Mouse (Mus musculus) layer of hippocampus, postnatal 25 days (tissue): ENCODE data around the gene Ltf. TPM values are rescaled to one million over a fixed set of nuclear protein-coding genes. Genes with fewer than 3 reads are reported as not detected.

Experiments
- DNase-seq, 2 experiments: peaks; one replicate each; pipeline ENCODE4 v3.0.0; 2022; ENCODE audit warnings: mixed read lengths in 2 of 2, low spot score in 1 of 2; ENCODE audit errors: extremely low spot score in 1 of 2
- total RNA-seq, 2 experiments: library from RNA; stranded (reverse); gene quantifications; 2 replicates each; pipeline ENCODE4 v1.2.3; 2021

Ltf gene
- total RNA-seq, 2 experiments from 2014 or later: 0.34 TPM; not detected in 1

DNA sequence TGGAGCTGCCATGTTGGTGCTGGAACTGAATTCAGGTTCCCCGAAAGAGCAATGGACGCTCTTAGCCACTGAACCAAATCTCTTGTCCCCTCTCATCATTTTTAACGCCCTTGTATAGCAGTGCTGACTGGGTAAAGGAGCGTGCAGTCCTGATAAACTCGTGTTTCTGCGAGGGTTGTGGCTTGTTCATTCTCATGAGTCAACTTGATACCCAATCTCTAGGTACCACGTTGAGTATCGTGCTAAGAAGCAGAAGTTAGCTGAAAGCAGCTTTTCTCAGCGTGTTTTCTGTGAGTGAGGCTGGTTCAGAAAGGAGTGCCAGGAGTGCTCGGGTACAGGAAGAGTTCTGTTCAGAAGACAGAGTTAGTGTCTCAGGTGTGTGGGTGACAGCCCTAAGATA, 7.7 kb downstream of the Ltf start:
- DNase-seq: no peak

DNA sequence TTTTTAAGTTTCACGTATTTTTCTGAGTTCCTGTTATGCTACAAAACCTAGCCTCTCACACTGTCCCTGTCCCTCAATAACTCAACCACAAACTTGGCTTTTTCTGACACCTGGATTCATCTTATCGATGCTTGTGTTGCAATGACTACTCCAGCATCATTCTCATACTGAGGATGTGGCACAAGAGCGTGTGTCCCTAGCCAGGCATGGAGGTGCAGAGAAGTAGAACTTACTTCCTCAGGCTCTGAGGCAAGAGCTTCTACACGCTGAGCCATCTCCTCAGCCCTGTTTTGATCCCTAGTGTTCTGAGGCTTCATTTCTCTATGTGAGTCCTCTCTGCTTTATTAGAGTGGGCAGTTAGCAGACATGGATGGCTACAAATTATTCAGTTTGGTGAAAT, 14.6 kb downstream of the Ltf start:
- DNase-seq: no peak

DNA sequence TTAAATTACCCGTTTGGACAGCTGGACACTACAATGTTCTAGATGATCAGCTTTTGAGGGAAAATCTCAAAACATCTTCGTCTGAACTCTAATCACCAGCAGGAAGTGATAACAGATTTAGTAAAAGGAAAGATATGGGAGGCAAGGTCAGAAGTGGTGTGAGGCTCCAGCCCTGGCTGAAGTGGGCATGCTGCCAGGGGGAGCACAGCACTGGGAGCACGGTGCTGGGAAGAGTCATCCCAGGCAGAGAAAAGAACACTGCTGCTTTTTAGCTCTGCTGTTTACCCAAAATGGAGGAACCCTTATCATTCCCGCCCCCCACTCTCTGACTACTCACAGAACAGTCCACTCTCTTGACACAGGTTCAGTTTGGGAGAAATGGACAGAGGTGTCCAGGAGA, 20.9 kb downstream of the Ltf start:
- no peak for DNase-seq

DNA sequence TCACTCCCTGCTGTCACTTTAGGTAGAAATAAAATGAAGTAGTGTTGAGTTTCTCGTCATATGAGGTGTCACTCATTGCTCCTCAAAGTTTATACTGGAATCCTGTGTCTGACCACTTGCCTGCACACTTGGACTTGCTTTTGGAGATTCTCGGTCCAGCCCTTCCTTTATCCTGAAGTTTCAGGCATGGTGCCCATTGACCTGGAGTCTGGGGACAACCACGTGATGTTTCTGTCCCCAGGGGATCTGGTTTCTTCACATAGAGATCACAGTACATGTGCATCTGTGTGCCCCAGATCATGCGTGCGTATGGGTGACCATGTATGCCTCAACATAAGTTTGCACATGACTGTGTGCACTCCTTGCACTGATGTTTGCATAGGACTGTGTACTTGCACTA, 23.2 kb downstream of the Ltf start:
- DNase-seq: no peak

DNA sequence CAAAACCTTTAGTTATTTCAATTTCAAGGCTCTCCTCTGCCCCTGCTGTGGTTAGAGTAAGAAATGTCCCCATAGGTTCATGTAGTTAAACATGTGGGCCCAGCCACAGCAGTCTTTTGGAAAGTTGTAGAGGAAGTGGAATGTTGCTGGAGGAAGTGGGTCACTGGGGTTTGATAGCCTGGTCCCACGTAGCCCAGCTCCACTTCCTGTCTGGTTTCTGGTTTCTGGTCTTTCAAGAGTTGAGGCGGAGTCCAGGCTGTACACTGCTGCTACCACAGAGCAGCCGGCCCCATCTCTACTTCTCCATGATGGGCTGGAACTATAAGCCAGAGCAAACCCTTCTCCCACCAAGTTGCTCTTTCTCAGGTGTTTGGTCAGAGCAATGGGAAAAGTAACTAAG, 27.2 kb downstream of the Ltf start:
- no peak for DNase-seq

DNA sequence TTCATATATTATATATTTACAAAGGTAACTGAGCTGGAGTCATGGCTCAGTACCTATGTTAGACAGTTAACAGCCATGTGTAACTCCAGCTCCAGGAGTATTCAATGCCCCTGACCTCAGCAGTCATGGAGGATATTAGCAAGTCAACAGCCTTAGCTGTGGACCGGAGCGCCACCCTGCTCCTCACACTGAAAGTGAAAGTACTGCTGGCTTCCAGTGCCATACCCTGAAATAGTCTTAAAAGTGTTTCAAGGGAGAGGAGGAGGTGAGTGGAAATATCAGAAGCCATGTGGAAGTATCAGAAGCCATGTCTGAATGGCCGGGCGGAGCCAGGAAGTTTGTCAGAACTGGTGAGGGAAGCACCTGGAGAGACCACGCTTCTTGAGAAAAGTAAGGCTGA, 28.2 kb downstream of the Ltf start:
- DNase-seq: no peak

DNA sequence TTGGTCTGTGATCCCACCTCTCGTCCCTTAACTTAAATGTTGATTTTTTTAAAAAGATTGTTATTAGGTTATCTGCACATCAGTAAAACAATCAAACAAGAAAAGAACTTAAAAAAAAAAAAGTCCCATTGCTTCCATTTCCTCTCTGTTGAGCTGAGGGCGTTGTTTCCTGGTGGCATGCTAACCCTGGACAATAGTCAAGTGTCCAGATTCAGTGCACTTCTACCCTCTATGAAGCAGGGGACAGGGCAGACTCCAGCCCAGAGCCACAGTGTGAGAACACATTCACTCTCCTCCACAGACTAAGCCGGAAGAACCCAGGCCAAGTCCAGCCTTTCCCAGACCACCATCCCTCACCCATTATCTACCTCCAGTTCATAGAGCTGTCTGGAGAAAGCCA, 29.4 kb downstream of the Ltf start:
- no peak for DNase-seq

DNA sequence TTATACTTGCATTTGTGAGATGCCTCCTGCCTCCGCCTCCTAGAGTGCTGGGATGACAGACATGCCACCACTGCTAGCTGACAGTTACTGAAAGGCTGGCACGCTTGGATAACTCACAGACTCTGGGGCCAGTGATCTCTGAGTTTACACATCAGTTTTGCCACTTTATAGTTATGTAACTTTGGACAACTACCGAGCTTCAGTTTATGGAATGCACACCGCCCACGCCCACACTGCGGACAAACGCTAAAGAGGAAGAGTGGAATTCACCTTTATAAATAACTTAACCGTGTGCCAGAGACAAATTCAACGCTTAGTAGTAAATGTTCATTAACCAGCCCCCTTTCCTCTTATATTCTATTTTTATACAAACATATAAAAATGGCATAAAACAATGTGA, 35.9 kb downstream of the Ltf start:
- DNase-seq: no peak

DNA sequence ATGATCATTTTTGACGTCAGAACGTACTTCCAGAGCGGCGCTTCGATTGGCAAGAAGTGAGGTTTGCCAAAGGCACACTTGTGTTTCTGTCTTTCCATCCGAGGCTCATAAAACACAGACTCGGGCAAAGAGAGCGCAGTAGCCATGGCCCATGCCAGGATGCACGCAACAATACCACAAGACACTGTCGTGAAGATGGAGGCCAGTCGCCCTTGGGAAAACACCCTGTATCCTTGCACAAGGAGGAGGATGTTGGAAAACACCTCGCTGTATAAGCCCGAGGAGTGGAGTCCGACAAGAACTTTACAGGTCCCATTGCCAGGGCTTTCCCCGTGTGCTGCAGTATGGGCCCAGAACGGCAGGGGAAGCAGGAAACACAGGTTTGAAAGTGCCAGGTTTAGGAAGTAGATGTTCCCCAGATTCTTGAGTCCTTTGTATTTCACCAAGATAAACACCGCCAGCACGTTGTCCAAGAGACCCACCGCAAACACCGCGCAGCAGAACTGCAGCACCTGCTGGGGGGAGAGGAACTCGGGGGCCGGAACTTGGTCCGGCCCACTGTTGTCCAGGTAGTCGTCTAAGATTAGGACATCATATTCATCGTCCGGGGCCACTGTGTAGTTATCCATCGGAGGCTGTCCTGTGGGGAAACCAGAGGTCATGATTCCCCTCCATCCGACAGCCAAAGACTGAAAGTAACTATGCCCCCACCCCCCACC, 36.9 kb downstream of the Ltf start:
- DNase-seq: no peak

DNA sequence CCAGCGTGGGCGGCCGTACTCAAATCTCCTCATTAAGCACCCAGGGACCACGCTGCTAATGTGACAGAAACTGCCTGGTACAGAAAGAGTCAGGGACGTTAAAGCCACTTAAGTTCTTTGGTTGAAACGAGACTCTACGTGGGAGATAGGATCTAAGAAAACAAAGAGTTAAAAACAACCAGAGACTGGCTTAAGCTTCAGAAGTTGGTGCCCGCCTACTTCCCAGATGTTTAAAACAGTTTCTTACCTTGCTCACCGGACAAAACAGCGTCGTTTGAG, 37.4 kb downstream of the Ltf start:
- DNase-seq: no peak

DNA sequence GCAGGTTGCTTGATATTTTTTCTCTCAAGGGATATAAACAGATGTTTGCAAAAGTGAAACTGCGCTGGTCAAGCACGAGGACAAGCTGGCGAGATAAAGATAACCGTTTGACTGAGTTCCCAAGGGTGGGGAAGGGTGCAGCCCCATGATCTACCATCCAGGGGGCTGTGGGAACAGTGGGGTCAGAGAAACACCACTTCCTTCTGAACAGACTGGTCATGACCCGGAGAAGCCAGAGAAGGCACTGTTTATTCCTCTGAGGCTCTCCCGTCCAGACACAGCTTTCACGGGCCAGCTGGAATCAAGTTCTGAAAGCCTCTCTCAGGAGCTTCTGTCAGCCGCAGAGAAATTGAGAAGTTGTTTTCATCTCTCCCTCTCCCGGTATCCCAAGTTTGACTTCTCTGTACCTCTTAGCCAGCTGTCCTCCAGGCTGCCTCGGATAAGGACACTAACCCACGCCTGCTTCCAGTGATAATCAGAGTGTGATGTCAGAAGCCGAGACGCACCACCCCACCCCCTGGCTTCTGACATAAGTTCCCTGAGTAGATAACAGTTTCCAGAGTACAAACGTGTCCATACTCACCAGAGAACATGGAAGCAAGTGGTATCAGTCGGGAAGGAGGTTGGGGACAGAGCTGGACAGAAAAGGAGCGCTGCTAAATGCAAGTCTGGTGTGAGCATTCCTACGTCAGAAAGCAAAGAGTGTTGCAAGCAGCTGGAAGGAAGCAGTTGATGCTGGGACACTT, 37.9 kb downstream of the Ltf start, which contains the start of gene Ccrl2:
TSS of gene Ccrl2 (minus strand) at position 722 of the 746 bp plus-strand sequence.
- no peak for DNase-seq

DNA sequence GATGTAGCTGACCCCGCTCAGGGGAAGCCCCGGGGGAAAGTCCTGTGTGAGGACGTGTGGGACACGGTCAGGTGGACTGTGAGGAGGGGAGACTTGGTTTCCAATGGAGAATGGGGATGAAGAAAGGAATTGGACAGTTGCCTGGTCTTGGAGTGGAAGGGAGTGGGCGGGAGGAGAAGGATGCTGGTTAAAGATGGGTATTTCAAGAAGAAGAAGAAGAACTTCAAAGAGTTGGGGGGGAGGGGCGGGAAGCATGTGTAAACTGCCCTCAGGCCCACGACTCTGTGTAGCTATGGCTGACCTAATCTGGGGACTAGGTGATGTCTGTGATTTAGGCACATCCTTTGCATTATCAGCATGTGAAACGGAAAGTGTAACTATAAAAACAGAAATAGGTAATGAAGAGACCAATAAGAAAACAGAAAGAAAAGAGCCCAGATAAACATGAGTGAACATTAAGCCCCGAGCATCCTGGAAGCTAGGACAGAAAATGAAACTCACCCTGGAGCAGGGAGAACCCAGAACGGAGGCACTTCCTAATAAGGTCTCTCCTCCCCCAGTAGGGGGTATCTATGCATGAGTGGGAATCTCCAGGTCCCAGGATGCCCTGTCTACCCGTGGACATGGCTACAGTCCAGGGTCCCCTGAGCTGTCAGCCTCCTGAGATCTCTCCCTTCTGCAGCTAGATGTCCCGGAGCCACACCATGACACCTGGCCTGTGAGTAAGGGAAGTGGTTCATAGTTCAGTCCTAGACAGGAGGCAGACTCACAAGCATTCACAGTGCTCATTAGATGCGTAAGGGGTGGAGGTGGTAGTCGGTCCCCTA, 38.7 kb downstream of the Ltf start:
- no peak for DNase-seq

DNA sequence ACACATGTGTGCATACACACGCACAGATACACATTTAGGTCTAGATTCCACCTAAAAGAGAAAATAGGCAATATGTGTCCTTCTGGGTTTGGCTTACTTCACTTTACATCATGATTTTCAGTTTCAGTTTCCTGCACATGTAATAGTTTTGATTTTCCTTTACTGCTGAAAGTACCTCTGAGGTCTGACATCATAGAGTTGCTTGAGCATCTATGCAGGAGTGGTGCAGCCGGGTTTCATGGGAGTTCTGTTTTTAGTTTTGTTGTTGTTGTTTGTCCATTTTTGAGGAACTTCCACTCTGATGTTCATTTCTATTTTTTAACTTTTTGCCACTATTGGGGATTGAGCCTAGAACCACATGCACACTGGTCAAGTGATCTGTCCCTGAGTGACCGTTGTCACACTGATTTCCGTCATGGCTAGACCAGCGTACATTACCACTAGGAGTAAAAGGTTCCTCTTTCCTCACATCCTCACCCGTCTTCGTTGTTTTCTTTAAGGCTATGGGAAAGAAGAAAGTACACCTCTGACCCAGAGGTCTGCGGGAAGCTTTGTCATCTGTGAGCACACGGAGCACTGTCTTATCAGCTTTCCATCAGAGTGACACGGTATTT, 40.0 kb downstream of the Ltf start:
- no peak for DNase-seq

DNA sequence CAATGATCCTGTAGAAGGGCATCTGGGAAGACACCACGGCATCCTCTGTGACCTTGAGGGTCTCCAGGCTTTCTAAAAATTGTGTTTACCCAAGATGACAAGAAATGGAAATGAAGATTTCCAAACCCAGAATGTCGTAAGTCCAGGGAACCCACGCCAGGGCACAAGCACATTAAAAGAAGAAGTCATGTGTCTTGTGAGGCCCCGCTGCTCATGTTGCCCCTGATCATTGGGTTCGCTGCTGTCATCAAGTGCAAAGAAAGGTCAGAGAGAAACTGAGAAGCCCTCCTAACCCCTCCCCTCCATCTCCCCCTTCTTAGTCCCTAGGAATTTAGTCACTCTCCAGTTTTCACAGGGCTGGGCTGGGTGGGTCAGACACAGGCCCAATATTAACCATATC, 43.8 kb downstream of the Ltf start:
- no peak for DNase-seq

DNA sequence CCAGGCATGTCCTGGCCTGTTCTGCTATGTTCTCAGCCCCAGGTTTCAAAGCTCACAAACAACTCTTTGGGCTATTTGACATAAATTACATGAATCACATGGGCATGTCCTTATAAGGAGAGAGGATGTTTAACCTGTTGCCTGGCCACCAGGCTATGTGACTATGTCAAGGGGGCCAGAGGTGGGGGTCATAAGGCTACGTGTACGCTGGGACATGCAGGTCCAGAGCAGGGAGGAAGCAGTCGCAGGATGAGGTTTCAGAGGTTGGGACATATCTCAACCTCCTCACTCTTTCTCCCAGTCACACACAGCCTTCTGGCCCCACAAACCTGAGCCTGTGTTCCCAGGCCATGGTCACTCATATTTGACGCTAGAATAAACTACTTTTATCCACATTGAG, 48.0 kb downstream of the Ltf start:
- no peak for DNase-seq

DNA sequence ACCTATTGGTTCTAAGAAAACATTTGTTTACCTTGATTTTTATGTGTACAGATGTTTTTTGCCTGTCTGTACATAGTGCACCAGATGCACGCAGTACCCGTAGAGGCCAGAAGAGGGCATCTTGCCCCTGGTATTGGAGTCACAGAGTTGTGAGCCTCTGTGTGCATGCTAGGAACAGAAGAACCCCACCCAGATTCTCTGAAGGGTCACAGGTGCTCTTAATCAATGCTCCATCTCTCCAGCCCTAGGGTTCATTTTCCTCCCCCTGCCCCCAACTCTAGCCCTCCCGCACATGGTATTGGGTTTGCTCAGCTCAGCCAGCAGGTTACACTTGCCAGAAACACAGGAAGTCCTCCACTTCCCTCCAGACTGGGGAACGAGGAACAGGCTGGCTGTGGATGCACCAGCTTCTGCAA, 51.5 kb downstream of the Ltf start:
- DNase-seq: peak in 1 of 2 experiments; percentile 58

DNA sequence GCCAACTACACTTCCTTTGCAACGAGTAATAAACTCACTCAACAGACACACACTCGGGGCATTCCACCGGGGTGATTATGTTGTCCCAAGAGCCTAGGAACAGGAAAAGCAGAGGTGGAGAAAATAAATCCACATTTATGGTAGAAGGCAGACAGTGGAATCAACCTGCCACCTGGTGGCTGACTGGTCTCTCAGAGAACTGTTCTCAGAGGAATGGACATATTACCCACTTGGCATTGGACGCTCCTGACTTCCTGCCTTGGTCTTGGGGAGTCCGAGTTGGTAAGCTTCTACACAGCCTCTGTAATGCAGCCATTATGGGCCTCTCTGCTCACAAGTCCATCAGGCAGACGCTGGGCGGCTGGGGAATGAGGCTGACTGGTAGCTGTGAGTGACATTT, 53.1 kb downstream of the Ltf start:
- DNase-seq: peak in 1 of 2 experiments; percentile 29

DNA sequence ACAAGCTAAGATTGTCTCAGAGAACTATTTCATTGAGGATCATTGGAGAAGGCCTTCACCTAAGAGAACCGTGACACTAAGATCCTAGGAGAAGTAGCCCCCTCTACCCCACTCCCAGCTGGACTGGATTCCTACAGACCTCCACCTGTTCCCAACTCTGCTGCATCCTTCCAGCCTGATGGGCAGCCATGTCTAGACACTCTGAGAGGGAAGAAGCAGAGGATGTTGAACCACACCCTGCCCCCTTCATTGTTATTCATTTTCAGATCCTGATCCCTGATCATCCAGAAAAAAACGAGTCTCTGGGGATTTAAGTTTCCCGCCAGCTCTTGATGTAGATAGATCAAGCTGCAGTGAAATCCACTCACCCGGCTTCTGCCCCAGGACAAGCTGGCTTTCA, 53.9 kb downstream of the Ltf start:
- DNase-seq: no peak

DNA sequence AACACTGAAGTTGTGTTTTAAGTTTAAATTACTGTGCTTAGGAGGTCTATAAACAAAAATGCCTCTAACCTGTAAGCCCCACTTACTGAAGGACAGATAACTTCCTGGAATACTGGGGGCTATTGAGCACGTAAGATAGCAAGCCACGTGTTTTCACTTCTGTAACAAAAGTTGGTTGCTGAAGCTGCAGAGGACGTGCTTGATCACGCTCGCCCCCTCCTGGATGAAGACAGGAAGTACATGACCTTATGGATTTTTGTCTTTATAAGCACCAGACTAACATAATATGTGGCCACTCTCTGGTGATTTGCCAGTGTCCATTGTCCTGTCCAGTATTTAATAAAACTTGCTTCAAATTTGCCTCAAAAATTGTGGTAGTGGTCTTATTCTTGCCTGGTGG, 58.7 kb downstream of the Ltf start:
- peak in 1 of 2 experiments; percentile 16 for DNase-seq

DNA sequence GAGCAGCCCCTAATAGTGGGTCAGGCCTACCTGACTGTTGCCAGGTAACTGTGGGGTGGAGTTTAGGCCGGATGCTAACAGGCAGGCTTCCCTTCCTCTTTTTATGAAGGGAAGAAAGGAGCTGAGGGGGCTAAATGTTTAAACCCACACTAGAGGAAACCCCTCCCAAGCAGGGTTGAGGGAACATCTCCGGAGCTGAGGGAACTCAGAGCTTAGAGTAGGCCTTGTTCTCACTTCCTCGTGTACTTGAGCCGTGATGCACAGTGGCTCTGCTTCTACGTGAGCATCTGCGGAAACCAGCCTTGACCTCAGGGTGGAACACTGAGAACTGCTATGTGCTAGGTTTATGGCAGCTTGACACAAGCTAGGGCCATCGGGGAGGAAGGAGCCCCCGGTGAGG, 61.7 kb downstream of the Ltf start:
- no peak for DNase-seq

DNA sequence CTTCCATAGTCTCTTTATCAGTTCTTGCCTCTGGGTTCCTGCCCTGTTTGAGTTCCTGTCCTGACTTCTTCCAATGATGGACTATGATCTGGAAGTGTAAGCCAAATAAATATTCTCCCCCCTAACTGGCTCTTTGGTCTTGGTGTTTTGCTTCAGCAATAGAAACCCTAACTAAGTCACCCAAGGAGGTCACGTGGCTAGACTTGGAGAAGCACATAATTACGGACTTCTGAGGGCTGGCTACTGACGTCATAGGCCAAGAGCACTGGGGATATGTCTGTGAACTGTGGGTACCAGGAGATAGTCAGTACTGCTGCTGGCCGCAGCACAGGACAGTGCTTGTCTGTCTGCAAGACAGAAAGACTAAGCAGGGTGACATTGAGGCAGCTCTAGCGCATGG, 62.7 kb downstream of the Ltf start:
- no peak for DNase-seq
